Mouse (Mus musculus) hindbrain, embryonic 13.5 days (tissue): Measurements from ENCODE around the gene Slc16a11. TPM values are rescaled to one million over a fixed set of nuclear protein-coding genes. Genes with fewer than 3 reads are reported as not detected.

ENCODE experiments used
- ATAC-seq: fragments of 200-750 bp; cut with Nextera tagmentation; 2 replicates; pipeline ENCODE4 v1.8.0; 2017; ENCODE audit warnings: moderate TSS enrichment; ENCODE audit not compliant: low FRiP score
- H3K27ac ChIP-seq: fragments of 300-500 bp; sonication (generic); 2 replicates; pipeline ENCODE4 v1.5.1; 2015; ENCODE audit warnings: inconsistent platforms, mild to moderate bottlenecking, moderate library complexity
- H3K27me3 ChIP-seq: fragments of 300-500 bp; sonication (generic); 2 replicates; pipeline ENCODE4 v1.6.1; 2015; ENCODE audit warnings: mild to moderate bottlenecking, inconsistent platforms
- H3K36me3 ChIP-seq: fragments of 300-500 bp; sonication (generic); 2 replicates; pipeline ENCODE4 v1.6.1; 2015; ENCODE audit warnings: mild to moderate bottlenecking, inconsistent platforms
- H3K4me1 ChIP-seq: fragments of 300-500 bp; sonication (generic); replicated peaks from 2 replicates; pipeline ENCODE4 v1.6.1; 2015; ENCODE audit warnings: inconsistent platforms
- H3K4me2 ChIP-seq: fragments of 300-500 bp; sonication (generic); 2 replicates; pipeline ENCODE4 v1.6.1; 2015; ENCODE audit warnings: inconsistent platforms, mild to moderate bottlenecking, moderate library complexity
- H3K4me3 ChIP-seq: fragments of 300-500 bp; sonication (generic); 2 replicates; pipeline ENCODE4 v1.5.1; 2015; ENCODE audit warnings: mild to moderate bottlenecking, inconsistent platforms
- H3K9ac ChIP-seq: fragments of 300-500 bp; sonication (generic); 2 replicates; pipeline ENCODE4 v1.6.1; 2015; ENCODE audit warnings: mild to moderate bottlenecking, inconsistent platforms
- H3K9me3 ChIP-seq: fragments of 300-500 bp; sonication (generic); 2 replicates; pipeline ENCODE4 v1.6.1; 2016; ENCODE audit warnings: inconsistent platforms
- WGBS: fragments of 180-500 bp; shearing (Covaris S2); methylation state at CpG from one replicate; pipeline ENCODE4 v1.1.7; 2015; 5-methylcytosine and 5-hydroxymethylcytosine counted together
- polyA plus RNA-seq: library from polyadenylated mRNA; unstranded; fragments of >200 nt; fragmentation: Nextera tagmentation; extraction: Ambion mirVana; gene quantifications from 2 replicates; pipeline ENCODE4 v1.2.1, GENCODE M21; 2015

Slc16a11 gene
- polyA plus RNA-seq, 1 experiment from 2014 or later = 4.6 TPM

DNA sequence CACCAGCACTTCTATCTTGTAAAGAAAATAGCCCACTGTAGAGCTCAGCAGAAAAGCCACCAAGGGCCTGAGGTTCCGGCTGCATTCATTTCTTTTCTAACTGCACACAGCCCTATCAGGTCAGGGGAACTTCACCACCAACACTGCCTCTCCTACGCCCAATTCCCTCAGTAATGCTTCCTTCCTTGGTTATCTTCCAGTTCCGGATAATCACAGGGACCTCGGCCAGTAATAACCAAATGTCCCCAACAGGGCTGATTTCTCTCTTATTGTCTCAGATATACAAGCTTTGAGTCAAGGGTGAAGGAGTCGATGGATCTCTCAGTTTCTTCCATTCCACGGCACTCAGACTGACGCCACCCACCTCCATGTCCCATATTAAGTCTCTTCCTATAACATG lies 5.3 kb upstream of the Slc16a11 start:
- Histone ChIP-seq H3K4me2 (no peak overlapping the region), H3K4me1 (no peaks in the 10 kb centered on the region), H3K4me3 (no peak overlapping the region), H3K36me3 (no peaks in the 10 kb centered on the region), H3K27ac (no peak overlapping the region), H3K9ac (no peak overlapping the region), H3K27me3 (peaks cover 25% of the 10 kb centered on the region), H3K9me3 (no peaks in the 10 kb centered on the region)
- 90% methylated on average over 7 of the region's 7 CpGs for WGBS
- ATAC-seq = no peak

DNA sequence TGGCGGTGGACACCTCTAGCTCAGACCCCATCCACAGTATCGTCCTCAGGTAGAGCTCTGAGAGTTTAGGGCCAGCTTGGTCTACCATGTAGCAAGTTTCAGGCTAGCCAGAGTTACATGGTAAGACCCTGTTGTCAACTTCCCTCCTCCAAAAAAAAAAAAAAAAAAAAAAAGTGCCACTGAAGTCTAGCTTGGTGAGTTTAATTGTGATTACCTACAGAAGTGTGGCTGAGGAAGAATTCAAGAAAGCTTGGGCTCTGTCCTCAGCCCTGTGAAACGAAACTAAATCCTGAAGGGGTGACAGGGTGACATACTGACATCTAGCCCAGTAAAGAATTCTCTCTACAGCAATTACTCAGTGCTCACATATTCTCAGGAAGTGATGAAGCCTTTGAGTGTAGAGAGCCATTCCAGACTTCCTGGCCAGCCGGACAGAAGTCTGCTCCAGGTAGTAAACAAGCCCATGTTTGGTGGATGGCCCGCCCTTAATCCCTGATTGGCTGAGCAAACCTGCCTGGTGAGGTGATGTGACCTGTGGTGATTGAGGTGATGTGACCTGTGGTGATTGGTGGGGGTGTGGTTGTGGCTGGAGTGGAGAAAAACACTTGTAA lies 3.7 kb upstream of the Slc16a11 start:
- no peak for ATAC-seq
- H3K36me3 ChIP-seq = no peaks in the 10 kb centered on the region
- 87% methylated on average over 5 of the region's 5 CpGs for WGBS
- no peaks in the 10 kb centered on the region for H3K9me3 ChIP-seq
- H3K4me3 ChIP-seq = no peak overlapping the region
- no peak overlapping the region for H3K27ac ChIP-seq
- H3K4me2 ChIP-seq = no peak overlapping the region
- no peak overlapping the region for H3K9ac ChIP-seq
- peaks cover 33% of the 10 kb centered on the region for H3K27me3 ChIP-seq
- peaks cover 9% of the 10 kb centered on the region for H3K4me1 ChIP-seq

DNA sequence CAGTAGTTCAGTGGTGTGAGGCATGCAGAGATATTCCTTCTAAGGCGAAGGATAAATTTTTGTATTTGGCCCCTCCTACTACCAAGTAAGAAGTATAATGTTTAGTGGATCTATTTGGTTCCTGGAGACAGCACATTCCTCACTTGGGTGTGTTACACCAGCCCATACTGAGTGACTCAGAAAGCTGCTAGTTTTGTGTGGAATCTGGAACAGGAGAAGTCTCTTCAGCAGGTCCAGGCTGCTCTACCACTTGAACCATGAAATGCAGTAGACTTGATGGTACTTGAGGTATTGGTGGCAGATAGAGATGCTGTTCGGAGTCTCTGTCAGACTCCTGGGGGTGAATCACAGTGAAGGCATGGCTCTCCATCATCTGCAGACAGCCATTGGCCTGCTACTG lies 1.9 kb upstream of the Slc16a11 start:
- no peak overlapping the region for H3K9ac ChIP-seq
- ATAC-seq = no peak
- no peak overlapping the region for H3K4me2 ChIP-seq
- no peaks in the 10 kb centered on the region for H3K36me3 ChIP-seq
- 88% methylated on average over 2 of the region's 2 CpGs for WGBS
- peaks cover 27% of the 10 kb centered on the region for H3K4me1 ChIP-seq
- no peak overlapping the region for H3K27ac ChIP-seq
- H3K9me3 ChIP-seq = no peaks in the 10 kb centered on the region
- H3K27me3 ChIP-seq = peaks cover 51% of the 10 kb centered on the region
- H3K4me3 ChIP-seq = no peak overlapping the region

DNA sequence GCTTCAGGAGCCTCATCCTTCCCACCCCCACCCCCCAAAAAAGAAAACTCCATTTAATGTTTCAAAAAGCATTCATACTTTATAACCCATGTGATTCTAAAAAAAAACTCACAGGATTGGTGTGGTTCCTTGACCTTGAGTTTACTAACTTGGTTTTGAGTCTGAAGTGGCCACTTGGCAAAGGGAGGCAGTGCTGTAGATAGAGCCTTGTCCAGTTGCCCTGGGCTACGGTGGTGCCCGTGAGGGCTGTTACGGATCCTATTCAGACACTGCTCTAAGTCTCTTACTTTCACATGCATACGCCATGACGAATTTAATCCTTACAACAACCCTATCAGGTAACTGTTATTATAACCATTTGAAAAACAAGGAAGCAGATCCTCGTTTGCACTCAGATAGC lies 580 bp upstream of the Slc16a11 start:
- no peak overlapping the region for H3K27ac ChIP-seq
- WGBS = 81% methylated on average over 6 of the region's 6 CpGs
- peaks cover 27% of the 10 kb centered on the region for H3K4me1 ChIP-seq
- H3K4me2 ChIP-seq = no peak overlapping the region
- no peak overlapping the region for H3K4me3 ChIP-seq
- peaks cover 58% of the 10 kb centered on the region for H3K27me3 ChIP-seq
- H3K9ac ChIP-seq = no peak overlapping the region
- no peak for ATAC-seq
- peaks cover 1% of the 10 kb centered on the region for H3K36me3 ChIP-seq
- no peaks in the 10 kb centered on the region for H3K9me3 ChIP-seq

DNA sequence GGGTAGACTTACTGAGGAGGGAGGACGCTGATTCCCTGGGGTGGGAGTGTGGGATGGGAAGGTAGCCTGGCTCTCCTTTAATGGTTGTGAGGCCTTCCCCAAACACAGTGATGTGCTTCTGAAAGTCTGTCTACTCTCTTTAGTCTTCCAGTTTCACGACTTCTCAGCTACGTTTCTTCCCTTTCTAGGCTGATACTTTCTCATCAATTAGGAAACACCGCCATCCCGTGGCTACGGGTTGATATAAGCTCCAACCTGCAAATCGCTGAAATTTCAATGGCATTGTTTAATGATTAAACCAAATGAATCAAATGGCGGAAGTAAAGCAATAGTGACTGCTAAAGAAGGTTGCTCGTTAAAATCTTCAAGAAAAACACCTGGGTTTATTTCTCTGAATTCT lies 344 bp downstream of the Slc16a11 start:
- Histone ChIP-seq H3K9ac (no peak overlapping the region), H3K36me3 (peaks cover 10% of the 10 kb centered on the region), H3K4me2 (no peak overlapping the region), H3K4me3 (no peak overlapping the region), H3K27ac (no peak overlapping the region), H3K4me1 (peaks cover 27% of the 10 kb centered on the region), H3K27me3 (peaks cover 64% of the 10 kb centered on the region), H3K9me3 (no peaks in the 10 kb centered on the region)
- ATAC-seq = no peak
- 11% methylated on average over 9 of the region's 9 CpGs for WGBS

DNA sequence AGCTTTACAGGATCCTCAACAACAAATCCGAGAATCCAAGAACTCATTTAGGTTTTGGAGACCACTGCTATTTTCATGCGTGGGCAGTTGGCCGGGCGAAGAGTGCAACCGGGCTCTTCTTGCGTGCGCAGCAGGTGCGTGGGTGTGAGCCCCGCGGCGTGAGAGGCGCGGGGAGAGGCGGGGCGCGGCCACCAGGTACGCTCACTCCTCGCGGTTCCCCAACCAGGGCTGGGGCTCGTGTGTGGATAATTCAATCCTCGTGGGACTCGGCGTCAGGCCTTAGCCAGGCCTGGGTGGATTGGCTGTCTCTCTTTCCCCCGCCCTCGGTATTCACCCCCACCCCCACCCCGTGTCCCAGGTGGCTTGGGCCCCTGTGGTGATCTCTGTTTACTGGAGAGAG lies 1.2 kb downstream of the Slc16a11 start:
- H3K9ac ChIP-seq = peak overlapping the region; percentile 73
- H3K27ac ChIP-seq = no peak overlapping the region
- H3K27me3 ChIP-seq = peaks cover 64% of the 10 kb centered on the region
- H3K4me3 ChIP-seq = peak overlapping the region; percentile 39
- H3K9me3 ChIP-seq = no peaks in the 10 kb centered on the region
- WGBS = 6% methylated on average over 26 of the region's 26 CpGs
- H3K36me3 ChIP-seq = peaks cover 10% of the 10 kb centered on the region
- H3K4me1 ChIP-seq = peaks cover 34% of the 10 kb centered on the region
- H3K4me2 ChIP-seq = peak overlapping the region; percentile 68
- ATAC-seq = no peak

DNA sequence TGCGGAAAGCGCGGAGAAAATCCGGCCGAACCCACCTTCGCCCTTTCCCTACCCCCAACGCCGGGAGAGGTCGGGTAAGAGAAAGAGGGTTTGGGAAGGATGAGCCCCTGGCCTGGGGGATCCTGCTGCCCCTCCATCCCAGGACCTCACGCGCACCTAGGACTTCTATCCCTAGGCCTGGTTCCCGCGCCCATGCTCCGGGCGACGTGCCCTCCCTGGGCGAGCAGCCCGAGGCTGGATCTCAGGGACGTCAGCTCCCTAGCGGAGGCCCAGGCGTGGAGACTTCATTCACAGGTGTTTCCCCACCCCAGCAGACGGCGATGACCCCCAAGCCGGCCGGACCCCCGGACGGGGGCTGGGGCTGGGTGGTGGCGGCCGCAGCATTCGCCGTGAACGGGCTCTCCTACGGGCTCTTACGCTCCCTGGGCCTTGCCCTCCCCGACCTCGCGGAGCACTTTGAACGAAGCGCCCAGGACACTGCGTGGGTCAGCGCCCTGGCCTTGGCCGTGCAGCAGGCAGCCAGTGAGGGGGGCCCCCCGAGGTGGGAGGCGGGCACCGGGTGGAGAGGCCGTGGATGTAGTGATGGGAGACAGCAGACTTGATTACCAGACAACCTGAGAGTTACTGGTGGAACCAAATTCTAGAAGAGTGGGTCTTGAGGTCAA lies 1.8 kb downstream of the Slc16a11 start:
- Histone ChIP-seq H3K4me3 (peak overlapping the region; percentile 39), H3K4me1 (peaks cover 40% of the 10 kb centered on the region), H3K9me3 (no peaks in the 10 kb centered on the region), H3K27me3 (peaks cover 64% of the 10 kb centered on the region), H3K9ac (peak overlapping the region; percentile 73), H3K4me2 (peak overlapping the region; percentile 68), H3K27ac (no peak overlapping the region), H3K36me3 (peaks cover 10% of the 10 kb centered on the region)
- ATAC-seq = 0 out of 2 replicates have a peak, but pooled peaks have one; percentile 37
- under 1% methylated on average over 46 of the region's 46 CpGs for WGBS

DNA sequence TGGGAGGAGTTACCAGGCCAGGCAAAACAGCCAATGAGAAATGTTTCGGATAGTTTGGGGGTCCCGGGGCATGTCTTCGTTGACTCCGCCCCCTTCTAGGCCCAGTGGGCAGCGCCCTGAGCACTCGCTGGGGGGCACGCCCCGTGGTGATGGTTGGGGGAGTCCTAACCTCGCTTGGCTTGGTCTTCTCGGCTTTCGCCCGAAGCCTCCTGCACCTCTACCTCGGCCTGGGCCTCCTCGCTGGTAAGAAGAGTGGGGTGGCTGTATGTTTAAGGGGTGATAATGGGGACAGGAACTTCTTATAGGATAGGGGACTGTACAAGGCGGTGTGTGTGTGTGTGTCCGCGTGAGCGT lies 2.3 kb downstream of the Slc16a11 start:
- ATAC-seq = 0 out of 2 replicates have a peak, but pooled peaks have one; percentile 32
- no peak overlapping the region; the same call in 1 of the 2 replicates for H3K9ac ChIP-seq
- peak overlapping the region; percentile 68 for H3K4me2 ChIP-seq
- no peak overlapping the region for H3K27ac ChIP-seq
- H3K9me3 ChIP-seq = no peaks in the 10 kb centered on the region
- 3% methylated on average over 18 of the region's 18 CpGs for WGBS
- H3K4me1 ChIP-seq = peaks cover 45% of the 10 kb centered on the region
- H3K4me3 ChIP-seq = peak overlapping the region; percentile 39
- H3K36me3 ChIP-seq = peaks cover 10% of the 10 kb centered on the region
- peaks cover 64% of the 10 kb centered on the region for H3K27me3 ChIP-seq

DNA sequence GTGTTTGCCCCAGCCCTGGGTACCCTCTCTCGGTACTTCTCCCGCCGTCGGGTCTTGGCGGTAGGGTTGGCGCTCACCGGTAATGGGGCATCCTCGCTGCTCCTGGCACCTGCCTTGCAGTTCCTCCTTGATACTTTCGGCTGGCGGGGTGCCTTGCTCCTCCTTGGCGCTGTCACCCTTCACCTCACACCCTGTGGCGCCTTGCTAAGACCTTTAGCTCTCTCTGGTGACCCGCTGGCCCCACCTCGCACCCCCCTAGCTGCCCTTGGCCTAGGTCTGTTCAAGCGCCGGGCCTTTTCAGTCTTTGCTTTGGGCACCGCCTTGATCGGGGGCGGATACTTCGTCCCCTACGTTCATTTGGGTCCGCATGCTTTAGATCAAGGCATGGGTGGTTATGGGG lies 2.7 kb downstream of the Slc16a11 start:
- H3K27me3 ChIP-seq = peaks cover 64% of the 10 kb centered on the region
- H3K36me3 ChIP-seq = peaks cover 10% of the 10 kb centered on the region
- no peak for ATAC-seq
- peak overlapping the region; percentile 68; the same call in 1 of the 2 replicates for H3K4me2 ChIP-seq
- no peaks in the 10 kb centered on the region for H3K9me3 ChIP-seq
- H3K4me1 ChIP-seq = peaks cover 50% of the 10 kb centered on the region
- H3K9ac ChIP-seq = 0 out of 2 replicates have a peak overlapping the region, but pooled peaks have one; percentile 6
- no peak overlapping the region for H3K27ac ChIP-seq
- 10% methylated on average over 22 of the region's 22 CpGs for WGBS
- H3K4me3 ChIP-seq = peak overlapping the region; percentile 7

DNA sequence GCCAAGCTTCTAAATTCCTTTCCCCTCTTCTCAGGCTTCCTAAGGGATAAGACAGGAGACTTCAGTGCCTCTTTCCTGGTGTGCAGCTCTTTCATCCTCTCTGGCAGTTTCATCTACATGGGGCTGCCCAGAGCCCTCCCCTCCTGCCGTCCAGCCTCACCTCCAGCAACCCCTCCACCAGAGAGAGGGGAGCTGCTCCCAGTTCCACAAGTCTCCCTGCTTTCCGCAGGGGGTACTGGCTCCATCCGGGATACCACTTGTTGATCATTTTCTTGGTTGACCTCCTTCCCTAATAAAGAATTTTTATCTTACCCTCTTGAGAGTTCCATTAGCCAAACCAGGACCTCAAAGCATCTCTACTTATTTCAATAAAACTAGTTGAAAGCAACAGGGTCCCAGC lies 3.6 kb downstream of the Slc16a11 start:
- H3K4me1 ChIP-seq = peaks cover 51% of the 10 kb centered on the region
- H3K4me2 ChIP-seq = no peak overlapping the region
- 50% methylated on average over 3 of the region's 3 CpGs for WGBS
- no peak overlapping the region for H3K27ac ChIP-seq
- H3K27me3 ChIP-seq = peaks cover 60% of the 10 kb centered on the region
- peaks cover 10% of the 10 kb centered on the region for H3K36me3 ChIP-seq
- no peak overlapping the region for H3K4me3 ChIP-seq
- no peaks in the 10 kb centered on the region for H3K9me3 ChIP-seq
- no peak for ATAC-seq
- no peak overlapping the region for H3K9ac ChIP-seq

DNA sequence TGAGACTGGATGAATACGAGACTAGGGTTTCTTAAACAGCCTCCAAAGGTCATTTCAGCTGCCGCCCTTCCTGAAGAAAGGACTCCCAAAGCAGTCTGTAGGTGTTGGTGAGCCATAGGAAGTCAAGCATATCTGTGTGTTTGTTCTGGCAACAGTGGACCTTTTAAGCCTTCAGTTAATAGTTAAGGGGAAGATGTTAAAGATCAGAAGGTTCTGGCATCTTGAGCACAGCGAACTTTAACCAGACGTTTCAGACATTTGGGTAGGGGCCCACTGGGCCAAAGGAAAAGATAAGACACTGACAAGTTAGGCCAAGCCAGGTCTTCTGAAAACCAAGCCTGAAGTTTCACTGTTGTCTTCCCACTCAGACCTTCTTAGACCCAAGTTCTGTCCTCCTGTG lies 5.5 kb downstream of the Slc16a11 start:
- H3K27ac ChIP-seq = no peak overlapping the region
- H3K4me2 ChIP-seq = no peak overlapping the region
- peaks cover 59% of the 10 kb centered on the region for H3K4me1 ChIP-seq
- peaks cover 10% of the 10 kb centered on the region for H3K36me3 ChIP-seq
- peaks cover 45% of the 10 kb centered on the region for H3K27me3 ChIP-seq
- no peaks in the 10 kb centered on the region for H3K9me3 ChIP-seq
- H3K9ac ChIP-seq = 0 out of 2 replicates have a peak overlapping the region, but pooled peaks have one; percentile 89
- ATAC-seq = no peak
- no peak overlapping the region for H3K4me3 ChIP-seq
- WGBS = 93% methylated on average over 4 of the region's 4 CpGs

DNA sequence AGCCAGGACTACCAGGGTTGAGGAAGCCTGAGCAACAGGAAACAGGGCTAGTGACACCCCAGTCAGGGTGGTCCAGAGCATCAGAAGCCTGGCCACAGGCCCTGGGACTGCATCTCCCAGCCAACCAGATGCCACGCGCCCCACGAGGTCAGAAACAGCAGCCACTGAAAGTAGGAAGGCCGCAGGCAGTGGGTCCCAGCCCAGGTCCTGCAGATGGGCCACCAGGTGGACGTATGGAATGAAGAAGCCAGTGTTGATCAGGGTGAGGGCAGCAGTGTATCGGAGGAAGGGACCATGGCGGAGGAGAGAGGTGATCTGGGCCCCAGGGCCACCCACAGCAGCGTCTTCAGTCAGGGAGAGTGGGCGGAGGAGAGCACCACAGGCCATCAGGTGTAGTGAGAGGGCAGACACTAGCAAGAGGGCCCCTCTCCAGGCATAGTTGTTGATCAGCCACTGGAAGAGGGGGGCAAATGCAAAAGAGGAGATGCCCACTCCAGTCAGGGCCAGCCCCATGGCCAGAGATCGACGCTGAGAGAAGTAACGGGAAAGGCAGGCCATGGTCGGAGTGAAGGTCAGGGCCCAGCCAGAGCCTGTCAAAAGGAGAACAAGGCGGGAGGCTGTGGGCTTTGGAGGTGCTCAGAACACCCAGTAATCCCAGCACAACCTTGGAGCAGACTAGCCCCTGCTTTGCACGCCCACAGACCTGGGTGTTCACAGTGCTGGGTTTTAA lies 6.4 kb downstream of the Slc16a11 start:
- Histone ChIP-seq H3K27ac (no peak overlapping the region), H3K9ac (peak overlapping the region; percentile 89; the same call in 1 of the 2 replicates), H3K9me3 (no peaks in the 10 kb centered on the region), H3K4me2 (peak overlapping the region; percentile 92), H3K27me3 (peaks cover 43% of the 10 kb centered on the region), H3K4me1 (peaks cover 54% of the 10 kb centered on the region), H3K4me3 (peak overlapping the region; percentile 64), H3K36me3 (peaks cover 10% of the 10 kb centered on the region)
- 89% methylated on average over 15 of the region's 15 CpGs for WGBS
- no peak for ATAC-seq
